In the genomic region with DNA sequence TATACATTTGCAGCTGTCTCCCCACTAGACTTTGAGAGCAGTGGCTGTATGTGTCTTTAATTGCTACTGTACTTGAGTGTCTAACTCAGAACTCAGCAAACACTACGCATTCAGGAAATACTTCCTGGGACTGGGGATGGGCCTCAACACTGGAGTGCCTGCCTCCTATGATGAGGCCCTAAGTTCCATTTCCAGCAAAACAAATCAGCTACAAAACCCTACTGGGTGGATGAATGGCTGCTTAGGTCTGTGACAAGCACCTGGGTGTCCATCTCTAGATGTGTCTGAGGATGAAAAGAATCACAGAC, we compare ENCODE assay signal across 26 mouse cellular contexts. TPM values are rescaled to one million over a fixed set of nuclear protein-coding genes. Genes with fewer than 3 reads are reported as not detected.
"Had no signal": no experiment of that assay in that cellular context is flagged by ENCODE, and none has a peak within 500 bp of the region (broad histone marks: within the 10 kb centered on the region; RNA-seq: fewer than 3 reads in every experiment).

No protein-coding gene starts in this region.

- DNase-seq: layer of hippocampus, postnatal 36 days; liver, embryonic 13.5 days; lung, embryonic 14.5 days; lung, postnatal 10 days; lung, postnatal 36 days; midbrain, embryonic 14.5 days; thymus, adult 2 months; thymus, postnatal 14 days; thymus, postnatal 4 days had no signal

- H3K4me1 ChIP-seq: liver, embryonic 13.5 days had no signal

- H3K27ac ChIP-seq: hindbrain, embryonic 15.5 days; left cerebral cortex, adult 2 months; liver, embryonic 13.5 days; midbrain, embryonic 10.5 days had no signal

- H3K4me2 ChIP-seq: hindbrain, embryonic 15.5 days; liver, embryonic 13.5 days; lung, embryonic 14.5 days had no signal

- H3K36me3 ChIP-seq: hindbrain, embryonic 15.5 days; liver, embryonic 13.5 days; midbrain, embryonic 10.5 days had no signal

- H3K9me3 ChIP-seq: hindbrain, embryonic 15.5 days; liver, embryonic 13.5 days; midbrain, embryonic 10.5 days had no signal

- H3K27me3 ChIP-seq: hindbrain, embryonic 15.5 days had no signal

- H3K4me3 ChIP-seq: hindbrain, embryonic 15.5 days; left cerebral cortex, adult 2 months; liver, embryonic 13.5 days; megakaryocyte, embryonic 14.5 days; midbrain, embryonic 10.5 days had no signal

- H3K9ac ChIP-seq: hindbrain, embryonic 15.5 days; liver, embryonic 13.5 days; lung, embryonic 14.5 days had no signal

RNA-seq across cellular contexts. Expression of a gene that starts 2.0 kb away (rescaled TPM):
- total RNA-seq: layer of hippocampus, adult 8-10 months; layer of hippocampus, postnatal 10 days; layer of hippocampus, postnatal 36 days; left cerebral cortex, postnatal 10 days; liver, adult 2 months; midbrain, postnatal 0 days had no signal
- polyA plus RNA-seq: intestine, embryonic 14.5 days; limb, embryonic 11.5 days; limb, embryonic 14.5 days; liver, embryonic 13.5 days; liver, embryonic 16.5 days; lung, embryonic 14.5 days; midbrain, embryonic 10.5 days; midbrain, embryonic 14.5 days; stomach, embryonic 14.5 days had no signal

RNA-seq across cellular contexts. Expression of a gene that starts 15.0 kb away (rescaled TPM):
- total RNA-seq: layer of hippocampus, adult 8-10 months; layer of hippocampus, postnatal 36 days; left cerebral cortex, adult 2 months; left cerebral cortex, postnatal 36 days; liver, adult 2 months had no signal
- polyA plus RNA-seq: intestine, embryonic 14.5 days; limb, embryonic 11.5 days; liver, adult 2 months; liver, embryonic 13.5 days; liver, embryonic 16.5 days; lung, embryonic 14.5 days; midbrain, embryonic 10.5 days; midbrain, embryonic 14.5 days; neural tube, embryonic 11.5 days; stomach, embryonic 14.5 days; thymus, adult 2 months had no signal

RNA-seq across cellular contexts. Expression of a gene that starts 26.6 kb away (rescaled TPM):
- total RNA-seq: midbrain, postnatal 0 days had no signal
- polyA plus RNA-seq: limb, embryonic 11.5 days; lung, embryonic 14.5 days; midbrain, embryonic 10.5 days; midbrain, embryonic 14.5 days; neural tube, embryonic 11.5 days; neural tube, embryonic 14.5 days; stomach, embryonic 14.5 days had no signal
